Mouse (Mus musculus): ENCODE results near the gene Grhl1. TPM values are rescaled to one million over a fixed set of nuclear protein-coding genes. Genes with fewer than 3 reads are reported as not detected.

Grhl1 gene
- polyA plus RNA-seq, 1 experiment from 2014 or later = 0.98 TPM

GRCm38 (mm10) chr12:24642370-24642802, 70.3 kb downstream of the Grhl1 start:
- H3K27me3 ChIP-seq = no peaks in the 10 kb centered on the region
- peak; percentile 58 for ATAC-seq
- TF ChIP-seq CTCF (IDR thresholded peaks at IDR 0.05) = no peak
- POLR2A ChIA-PET = no interaction called here
- CTCF ChIA-PET = interaction anchor here (0.9 to 1.6 kb wide), 4 partner anchors 12 to 67 kb away, joined by 3 to 8 read pairs (median 3); no protein-coding TSS in a partner anchor
- peak; percentile 35 for DNase-seq (ENCODE audit: low read depth, low spot score)
- in situ Hi-C loops (cut with MboI; ENCODE audit: low pct_unique_long_range_greater_than_20kb) = no loop called here

- H3K27me3 ChIP-seq = no peaks in the 10 kb centered on the region
- DNase-seq (ENCODE audit: low read depth, low spot score) (no peak), ATAC-seq (peak; percentile 61)
- CTCF ChIA-PET = no interaction called here
- no peak for TF ChIP-seq CTCF (IDR thresholded peaks at IDR 0.05)
- in situ Hi-C loops (cut with MboI; ENCODE audit: low pct_unique_long_range_greater_than_20kb) = no loop called here
- POLR2A ChIA-PET = no interaction called here
Measured at GRCm38 (mm10) chr12:24644125-24644571, 72.1 kb downstream of the Grhl1 start.

- in situ Hi-C loops (cut with MboI; ENCODE audit: low pct_unique_long_range_greater_than_20kb) = no loop called here
- CTCF ChIA-PET = no interaction called here
- no peak for TF ChIP-seq CTCF (IDR thresholded peaks at IDR 0.05)
- POLR2A ChIA-PET = interaction anchor here (0.7 kb wide), 1 partner anchor 36 kb away, joined by 4 read pairs; no protein-coding TSS in a partner anchor
- ATAC-seq (no peak), DNase-seq (ENCODE audit: low read depth, low spot score) (no peak)
- H3K27me3 ChIP-seq = no peaks in the 10 kb centered on the region
Measured at GRCm38 (mm10) chr12:24645901-24646300, 73.8 kb downstream of the Grhl1 start.

GRCm38 (mm10) chr12:24648094-24648493, 76.0 kb downstream of the Grhl1 start:
- POLR2A ChIA-PET = no interaction called here
- in situ Hi-C loops (cut with MboI; ENCODE audit: low pct_unique_long_range_greater_than_20kb) = no loop called here
- CTCF ChIA-PET = interaction anchor here (1.5 kb wide), 1 partner anchor 45 kb away, joined by 4 read pairs; no protein-coding TSS in a partner anchor
- DNase-seq (ENCODE audit: low read depth, low spot score) (no peak), ATAC-seq (no peak)
- no peaks in the 10 kb centered on the region for H3K27me3 ChIP-seq
- no peak for TF ChIP-seq CTCF (IDR thresholded peaks at IDR 0.05)

- H3K27me3 ChIP-seq = no peaks in the 10 kb centered on the region
- ATAC-seq (peak; percentile 0), DNase-seq (ENCODE audit: low read depth, low spot score) (no peak)
- in situ Hi-C loops (cut with MboI; ENCODE audit: low pct_unique_long_range_greater_than_20kb) = no loop called here
- ChIA-PET CTCF (interaction anchor here (1.0 kb wide), 1 partner anchor 50 kb away, joined by 4 read pairs; no protein-coding TSS in a partner anchor), POLR2A (interaction anchor here (1.4 kb wide), 1 partner anchor 29 kb away, joined by 3 read pairs; no protein-coding TSS in a partner anchor)
- no peak for TF ChIP-seq CTCF (IDR thresholded peaks at IDR 0.05)
Measured at GRCm38 (mm10) chr12:24650415-24651062, 78.5 kb downstream of the Grhl1 start.

GRCm38 (mm10) chr12:24651063-24651557, 79.0 kb downstream of the Grhl1 start, which contains the start of gene Klf11:
Klf11 (plus strand) TSS chr12:24651274.
- ATAC-seq (peak; percentile 92), DNase-seq (ENCODE audit: low read depth, low spot score) (peak; percentile 56)
- in situ Hi-C loops (cut with MboI; ENCODE audit: low pct_unique_long_range_greater_than_20kb) = no loop called here
- no peaks in the 10 kb centered on the region for H3K27me3 ChIP-seq
- CTCF ChIA-PET = interaction anchor here (1.7 kb wide), 1 partner anchor 48 kb away, joined by 3 read pairs; no protein-coding TSS in a partner anchor
- POLR2A ChIA-PET = interaction anchor here (1.4 kb wide), 1 partner anchor 28 kb away, joined by 3 read pairs; no protein-coding TSS in a partner anchor
- no peak for TF ChIP-seq CTCF (IDR thresholded peaks at IDR 0.05)

- no peaks in the 10 kb centered on the region for H3K27me3 ChIP-seq
- ATAC-seq (peak; percentile 78), DNase-seq (ENCODE audit: low read depth, low spot score) (peak; percentile 60)
- POLR2A ChIA-PET = no interaction called here
- CTCF ChIA-PET = interaction anchor here (1.7 kb wide), 1 partner anchor 49 kb away, joined by 3 read pairs; no protein-coding TSS in a partner anchor
- TF ChIP-seq CTCF (IDR thresholded peaks at IDR 0.05) = no peak
- in situ Hi-C loops (cut with MboI; ENCODE audit: low pct_unique_long_range_greater_than_20kb) = no loop called here
Measured at GRCm38 (mm10) chr12:24651642-24652342, 79.7 kb downstream of the Grhl1 start.

GRCm38 (mm10) chr12:24654065-24654862, 82.2 kb downstream of the Grhl1 start:
- in situ Hi-C loops (cut with MboI; ENCODE audit: low pct_unique_long_range_greater_than_20kb) = no loop called here

GRCm38 (mm10) chr12:24656436-24656835, 84.4 kb downstream of the Grhl1 start:
- no peaks in the 10 kb centered on the region for H3K27me3 ChIP-seq
- DNase-seq (ENCODE audit: low read depth, low spot score) (no peak), ATAC-seq (peak; percentile 49)
- CTCF ChIA-PET = interaction anchor here (0.6 to 3.0 kb wide), 7 partner anchors 9 to 53 kb away, joined by 3 to 20 read pairs (median 4); no protein-coding TSS in a partner anchor
- POLR2A ChIA-PET = interaction anchor here (0.5 to 0.6 kb wide), 2 partner anchors 28 to 195 kb away, joined by 3 read pairs; no protein-coding TSS in a partner anchor
- in situ Hi-C loops (cut with MboI; ENCODE audit: low pct_unique_long_range_greater_than_20kb) = loop anchor here (5.0 kb wide), 1 partner anchor 49 kb away; no protein-coding TSS in a partner anchor
- TF ChIP-seq CTCF (IDR thresholded peaks at IDR 0.05) = no peak

More at GRCm38 (mm10) chr12:24654065-24654862, 82.2 kb downstream of the Grhl1 start:
- ChIA-PET POLR2A (no interaction called here), CTCF (interaction anchor here (0.6 to 2.5 kb wide), 2 partner anchors 11 to 20 kb away, joined by 3 to 5 read pairs; no protein-coding TSS in a partner anchor)
- H3K27me3 ChIP-seq = no peaks in the 10 kb centered on the region
- ATAC-seq = no peak
- no peak for DNase-seq (ENCODE audit: low read depth, low spot score)
- TF ChIP-seq CTCF (IDR thresholded peaks at IDR 0.05) = no peak

GRCm38 (mm10) chr12:24658998-24659397, 86.9 kb downstream of the Grhl1 start:
- H3K27me3 ChIP-seq = no peaks in the 10 kb centered on the region
- in situ Hi-C loops (cut with MboI; ENCODE audit: low pct_unique_long_range_greater_than_20kb) = loop anchor here (5.0 kb wide), 1 partner anchor 52 kb away; no protein-coding TSS in a partner anchor
- ATAC-seq (no peak), DNase-seq (ENCODE audit: low read depth, low spot score) (no peak)
- CTCF ChIA-PET = no interaction called here
- POLR2A ChIA-PET = no interaction called here
- no peak for TF ChIP-seq CTCF (IDR thresholded peaks at IDR 0.05)
